Mouse (Mus musculus): ENCODE measurements around the gene Gemin2. TPM values are rescaled to one million over a fixed set of nuclear protein-coding genes. Genes with fewer than 3 reads are reported as not detected.
"Not testable (repeated sequence)": the region's sequence is repeated elsewhere in the genome, so short reads cannot be mapped to it uniquely, and the experiment has no call there.

Gemin2 gene
- polyA plus RNA-seq (2016; fragmentation: Nextera tagmentation; extraction: Ambion mirVana): 30.1 and 35.6 TPM in 2 replicates

DNA sequence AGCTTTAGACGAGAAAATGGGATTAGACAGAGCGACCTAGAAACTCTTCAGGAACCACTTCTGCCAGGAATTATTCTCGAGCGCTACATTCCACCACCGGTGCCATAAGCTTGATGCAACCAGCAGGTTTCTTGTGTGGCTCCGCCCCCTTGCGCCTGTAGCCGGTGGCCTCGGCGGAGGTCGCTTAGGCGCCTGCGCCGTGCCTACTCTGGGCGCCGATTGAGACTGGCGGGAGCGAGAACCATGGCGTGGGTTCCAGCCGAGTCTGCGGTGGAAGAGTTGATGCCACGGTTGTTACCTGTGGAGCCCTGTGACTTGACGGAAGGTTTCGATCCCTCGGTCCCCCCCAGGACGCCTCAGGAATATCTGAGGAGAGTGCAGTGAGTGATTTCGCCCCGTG, at the start of gene Gemin2:
Gene Gemin2, plus strand, starts transcription at position 160 of the 400 bp plus-strand sequence.
- peak within 1 kb of the TSS; percentile 91 for H3K27ac ChIP-seq
- no peaks in the 10 kb centered on the region for H3K9me3 ChIP-seq
- peak; percentile 96 for DNase-seq (ENCODE audit: low spot score)
- under 1% methylated on average over 28 of the region's 28 CpGs for WGBS
- peaks cover 23% of the 10 kb centered on the region for H3K36me3 ChIP-seq
- H3K4me1 ChIP-seq: peaks cover 6% of the 10 kb centered on the region; the same call in 1 of the 2 replicates
- H3K27me3 ChIP-seq (ENCODE audit: insufficient read depth, poor library complexity, severe bottlenecking): no peaks in the 10 kb centered on the region
- peak within 1 kb of the TSS; percentile 75 for H3K4me3 ChIP-seq

- no peaks in the 10 kb centered on the region for H3K9me3 ChIP-seq
- WGBS: 77% methylated on average over 4 of the region's 4 CpGs
- no peak overlapping the region for H3K27ac ChIP-seq
- no peak overlapping the region for H3K4me3 ChIP-seq
- DNase-seq (ENCODE audit: low spot score): no peak
- H3K27me3 ChIP-seq (ENCODE audit: insufficient read depth, poor library complexity, severe bottlenecking): no peaks in the 10 kb centered on the region
- peaks cover 53% of the 10 kb centered on the region for H3K36me3 ChIP-seq
- peaks cover 10% of the 10 kb centered on the region; the same call in 1 of the 2 replicates for H3K4me1 ChIP-seq
These were observed 48.6 kb upstream of the Gemin2 start for GRCm38 (mm10) chr12:58964583-58964982.

DNA sequence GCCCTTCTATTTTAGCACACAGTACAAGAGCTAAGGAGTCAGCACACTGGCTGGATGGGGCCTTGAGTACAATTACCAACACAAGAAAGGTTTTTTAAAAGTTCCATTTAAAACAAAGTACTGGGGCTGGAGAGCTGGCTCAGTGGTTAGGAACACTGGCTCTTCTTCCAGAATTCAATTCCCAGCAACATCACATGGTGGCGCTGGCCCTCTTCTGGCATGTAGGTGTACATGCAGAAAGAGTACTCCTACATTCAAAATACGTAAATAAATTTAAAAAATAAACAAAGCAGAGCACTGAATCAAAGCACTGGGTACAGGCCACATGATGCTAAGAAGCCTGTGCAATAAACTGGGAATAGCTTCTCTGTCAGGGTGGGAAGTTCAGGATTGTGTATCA, 36.2 kb upstream of the Gemin2 start:
- Histone ChIP-seq H3K9me3 (no peaks in the 10 kb centered on the region), H3K4me3 (no peak overlapping the region), H3K27me3 (ENCODE audit: insufficient read depth, poor library complexity, severe bottlenecking) (no peaks in the 10 kb centered on the region), H3K36me3 (peaks cover 68% of the 10 kb centered on the region), H3K4me1 (no peaks in the 10 kb centered on the region), H3K27ac (no peak overlapping the region)
- no peak for DNase-seq (ENCODE audit: low spot score)
- WGBS: 76% methylated on average over 2 of the region's 2 CpGs

DNA sequence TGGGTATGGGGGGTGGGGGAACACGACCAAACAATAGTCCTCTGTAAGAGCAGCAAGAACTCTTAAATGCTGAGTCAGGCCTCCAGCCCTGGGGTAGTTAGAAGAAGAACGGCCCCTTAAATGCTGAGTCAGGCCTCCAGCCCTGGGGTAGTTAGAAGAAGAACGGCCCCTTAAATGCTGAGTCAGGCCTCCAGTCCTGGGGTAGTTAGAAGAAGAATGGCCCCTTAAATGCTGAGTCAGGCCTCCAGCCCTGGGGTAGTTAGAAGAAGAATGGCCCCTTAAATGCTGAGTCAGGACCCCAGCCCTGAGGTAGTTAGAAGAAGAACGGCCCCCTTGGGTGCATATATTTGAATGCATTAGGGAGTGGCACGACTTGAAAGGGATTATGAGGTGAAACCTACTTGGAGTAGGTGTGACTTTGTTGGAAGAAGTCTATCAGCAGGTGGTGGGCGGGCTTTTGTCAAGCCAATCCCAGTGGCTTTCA, 32.0 kb upstream of the Gemin2 start:
- not testable (repeated sequence) for H3K27ac ChIP-seq; H3K4me1 ChIP-seq; DNase-seq (ENCODE audit: low spot score); H3K27me3 ChIP-seq (ENCODE audit: insufficient read depth, poor library complexity, severe bottlenecking); H3K4me3 ChIP-seq; H3K9me3 ChIP-seq
- WGBS: 65% methylated on average over 6 of the region's 6 CpGs
- peaks cover 80% of the 10 kb centered on the region for H3K36me3 ChIP-seq

DNA sequence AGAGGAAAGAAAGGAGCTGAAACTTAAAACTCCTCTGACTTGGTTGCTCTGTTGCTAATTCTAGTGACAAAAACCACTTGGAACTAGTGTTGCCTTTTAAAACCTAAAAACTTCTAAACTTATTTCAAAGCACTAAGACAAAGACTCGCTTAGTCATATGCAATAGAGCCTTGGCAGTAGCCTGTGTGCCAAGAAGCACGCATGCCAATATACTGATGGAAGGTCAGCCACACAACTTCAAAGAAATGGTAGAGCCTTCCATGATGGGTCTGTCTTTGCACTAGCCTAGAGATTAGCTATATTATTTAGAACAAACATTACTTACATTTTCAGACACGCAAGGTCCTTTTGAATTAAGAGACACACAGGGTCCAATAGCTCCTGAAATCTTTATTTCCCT, 27.4 kb upstream of the Gemin2 start:
- H3K4me3 ChIP-seq: no peak overlapping the region
- WGBS: 92% methylated on average over 3 of the region's 3 CpGs
- peaks cover 87% of the 10 kb centered on the region for H3K36me3 ChIP-seq

GRCm38 (mm10) chr12:59010482-59010881, 2.7 kb upstream of the Gemin2 start:
- no peak for DNase-seq (ENCODE audit: low spot score)
- Histone ChIP-seq H3K27me3 (ENCODE audit: insufficient read depth, poor library complexity, severe bottlenecking) (no peaks in the 10 kb centered on the region), H3K9me3 (no peaks in the 10 kb centered on the region), H3K4me1 (peaks cover 6% of the 10 kb centered on the region; the same call in 1 of the 2 replicates), H3K36me3 (peaks cover 24% of the 10 kb centered on the region), H3K27ac (no peak overlapping the region), H3K4me3 (peak overlapping the region; percentile 75; the same call in 1 of the 2 replicates)
- 76% methylated on average over 2 of the region's 2 CpGs for WGBS

More for the DNA sequence above, 27.4 kb upstream of the Gemin2 start:
- H3K4me1 ChIP-seq: no peaks in the 10 kb centered on the region
- DNase-seq (ENCODE audit: low spot score): no peak
- H3K9me3 ChIP-seq: no peaks in the 10 kb centered on the region
- H3K27me3 ChIP-seq (ENCODE audit: insufficient read depth, poor library complexity, severe bottlenecking): no peaks in the 10 kb centered on the region
- no peak overlapping the region for H3K27ac ChIP-seq

DNA sequence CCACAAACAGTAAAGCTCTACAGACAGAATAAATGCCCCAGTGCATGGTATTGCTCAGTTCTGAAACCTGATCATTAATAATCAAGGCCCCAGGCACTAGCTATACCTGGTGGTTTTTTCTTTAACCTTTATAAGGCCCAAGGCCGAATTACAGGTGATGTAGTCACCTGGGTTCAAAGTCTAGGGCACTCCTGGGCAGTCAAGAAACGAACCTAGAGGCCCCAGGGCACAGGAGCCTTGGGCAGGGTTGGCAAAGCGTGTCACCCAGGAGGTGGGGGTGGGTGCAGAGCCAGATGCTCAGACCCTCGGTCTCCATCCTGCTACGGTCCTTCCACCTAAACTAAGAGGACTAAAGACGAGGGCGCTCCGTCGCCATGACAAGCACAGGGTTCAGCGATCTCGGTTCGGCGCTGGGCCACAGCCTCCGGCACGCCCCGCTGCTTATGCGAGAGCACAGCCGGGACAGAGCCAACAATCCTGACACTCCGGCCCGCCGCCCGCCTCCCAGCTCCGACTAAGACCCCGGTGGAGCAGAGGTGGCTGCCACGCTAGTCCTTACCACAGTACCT, 1.8 kb upstream of the Gemin2 start:
- no peak for DNase-seq (ENCODE audit: low spot score)
- Histone ChIP-seq H3K27ac (peak overlapping the region; percentile 91), H3K36me3 (peaks cover 23% of the 10 kb centered on the region), H3K9me3 (no peaks in the 10 kb centered on the region), H3K4me1 (peaks cover 6% of the 10 kb centered on the region; the same call in 1 of the 2 replicates), H3K4me3 (peak overlapping the region; percentile 75), H3K27me3 (ENCODE audit: insufficient read depth, poor library complexity, severe bottlenecking) (no peaks in the 10 kb centered on the region)
- WGBS: under 1% methylated on average over 25 of the region's 25 CpGs

GRCm38 (mm10) chr12:59011844-59012709, 1.1 kb upstream of the Gemin2 start, which contains the start of gene Sec23a:
TSS of gene Sec23a (minus strand) at chr12:59012017.
- H3K27ac ChIP-seq: peak within 1 kb of the TSS; percentile 91
- peaks cover 19% of the 10 kb centered on the region for H3K36me3 ChIP-seq
- under 1% methylated on average over 48 of the region's 48 CpGs for WGBS
- H3K4me1 ChIP-seq: peaks cover 6% of the 10 kb centered on the region; the same call in 1 of the 2 replicates
- no peaks in the 10 kb centered on the region for H3K9me3 ChIP-seq
- DNase-seq (ENCODE audit: low spot score): peak; percentile 99
- no peaks in the 10 kb centered on the region for H3K27me3 ChIP-seq (ENCODE audit: insufficient read depth, poor library complexity, severe bottlenecking)
- peak within 1 kb of the TSS; percentile 75 for H3K4me3 ChIP-seq

DNA sequence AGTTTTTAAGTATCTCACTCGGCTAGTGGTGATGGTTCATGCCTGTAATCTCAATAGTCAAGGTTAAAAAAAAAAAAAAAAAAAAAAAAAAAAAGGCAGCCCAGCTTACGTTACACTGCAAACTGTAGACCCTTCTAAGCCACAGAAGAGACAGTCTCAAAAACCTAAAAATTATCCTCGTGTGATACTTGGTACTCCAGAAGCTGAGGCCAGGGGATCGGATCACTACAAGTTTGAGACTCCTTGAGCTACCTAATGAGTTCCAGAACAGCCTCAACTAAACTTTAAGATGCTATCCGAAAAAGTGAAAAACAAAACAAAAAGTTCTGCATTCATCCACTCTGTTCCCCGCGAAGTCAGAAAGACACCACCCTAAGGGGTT, 492 bp upstream of the Gemin2 start:
- peaks cover 6% of the 10 kb centered on the region; the same call in 1 of the 2 replicates for H3K4me1 ChIP-seq
- 4% methylated on average over 7 of the region's 7 CpGs for WGBS
- DNase-seq (ENCODE audit: low spot score): no peak
- no peaks in the 10 kb centered on the region for H3K27me3 ChIP-seq (ENCODE audit: insufficient read depth, poor library complexity, severe bottlenecking)
- no peaks in the 10 kb centered on the region for H3K9me3 ChIP-seq
- peak overlapping the region; percentile 75 for H3K4me3 ChIP-seq
- peaks cover 22% of the 10 kb centered on the region for H3K36me3 ChIP-seq
- H3K27ac ChIP-seq: peak overlapping the region; percentile 91

DNA sequence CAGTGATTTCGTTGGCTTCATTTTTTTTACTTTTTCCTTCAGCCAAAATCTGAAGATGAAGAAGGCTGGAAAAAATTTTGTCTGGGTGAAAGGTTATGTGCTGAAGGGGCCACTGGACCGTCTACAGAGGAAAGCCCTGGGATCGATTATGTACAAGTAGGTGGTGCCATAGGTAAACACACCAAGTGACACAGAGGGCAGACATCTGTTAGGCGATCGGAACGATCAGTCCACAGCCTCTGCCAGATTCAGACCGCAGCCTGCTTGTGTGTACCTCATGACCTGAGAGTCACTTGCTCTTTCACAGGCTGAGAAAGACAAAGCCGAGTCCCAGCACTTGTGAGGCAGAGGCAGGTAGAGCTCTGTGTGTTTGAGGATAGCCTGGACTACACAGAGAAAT, 4.8 kb downstream of the Gemin2 start:
- Histone ChIP-seq H3K36me3 (peaks cover 63% of the 10 kb centered on the region), H3K9me3 (no peaks in the 10 kb centered on the region), H3K4me1 (no peaks in the 10 kb centered on the region; the same call in 1 of the 2 replicates), H3K27ac (no peak overlapping the region), H3K4me3 (no peak overlapping the region), H3K27me3 (ENCODE audit: insufficient read depth, poor library complexity, severe bottlenecking) (no peaks in the 10 kb centered on the region)
- 89% methylated on average over 8 of the region's 8 CpGs for WGBS
- DNase-seq (ENCODE audit: low spot score): no peak

DNA sequence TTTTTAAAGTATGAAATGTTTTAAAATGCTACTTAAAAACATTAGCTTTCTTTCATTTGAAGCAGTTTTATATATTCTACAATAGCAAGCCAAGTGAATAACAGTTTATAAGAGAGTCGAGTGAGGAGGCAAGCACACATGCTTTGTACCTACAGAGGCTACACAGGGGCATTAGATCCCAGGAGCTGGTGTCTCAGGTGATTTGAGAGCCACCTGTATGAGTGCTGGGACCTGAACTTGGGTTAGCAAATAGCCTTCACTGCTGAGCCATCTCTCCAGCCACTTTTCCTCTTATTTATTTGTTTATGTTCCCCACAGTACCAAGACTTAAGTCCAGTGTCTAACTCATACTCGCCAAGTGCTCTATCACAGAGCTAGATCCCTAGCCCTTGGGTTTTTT, 6.7 kb downstream of the Gemin2 start:
- H3K4me3 ChIP-seq: no peak overlapping the region

DNA sequence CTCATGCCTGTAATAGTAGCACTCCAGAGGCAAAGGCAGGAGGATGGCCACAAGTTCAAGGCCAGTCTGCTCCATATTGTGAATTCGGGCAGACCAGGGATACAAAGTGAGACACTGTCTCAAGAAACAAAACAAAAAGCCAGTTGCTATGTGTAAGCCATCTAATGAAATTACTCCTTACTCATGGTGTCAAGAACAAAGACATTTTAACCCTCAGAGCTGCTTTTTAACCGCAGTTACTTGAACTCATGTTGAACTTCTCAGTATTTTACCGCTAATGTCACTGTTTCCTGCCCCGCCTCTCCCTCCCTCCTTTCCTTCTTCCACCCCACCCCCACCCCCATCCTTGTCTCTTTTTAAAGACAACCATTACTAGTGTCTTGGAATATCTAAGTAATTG, 8.1 kb downstream of the Gemin2 start:
- Histone ChIP-seq H3K9me3 (no peaks in the 10 kb centered on the region), H3K27ac (no peak overlapping the region), H3K4me1 (no peaks in the 10 kb centered on the region), H3K36me3 (peaks cover 81% of the 10 kb centered on the region), H3K4me3 (no peak overlapping the region), H3K27me3 (ENCODE audit: insufficient read depth, poor library complexity, severe bottlenecking) (no peaks in the 10 kb centered on the region)
- no peak for DNase-seq (ENCODE audit: low spot score)
- 88% methylated on average over 4 of the region's 4 CpGs for WGBS

More for the DNA sequence above, 6.7 kb downstream of the Gemin2 start:
- Histone ChIP-seq H3K36me3 (peaks cover 79% of the 10 kb centered on the region), H3K27ac (no peak overlapping the region), H3K9me3 (no peaks in the 10 kb centered on the region), H3K27me3 (ENCODE audit: insufficient read depth, poor library complexity, severe bottlenecking) (no peaks in the 10 kb centered on the region), H3K4me1 (no peaks in the 10 kb centered on the region)
- no peak for DNase-seq (ENCODE audit: low spot score)
- 88% methylated on average over 2 of the region's 2 CpGs for WGBS

DNA sequence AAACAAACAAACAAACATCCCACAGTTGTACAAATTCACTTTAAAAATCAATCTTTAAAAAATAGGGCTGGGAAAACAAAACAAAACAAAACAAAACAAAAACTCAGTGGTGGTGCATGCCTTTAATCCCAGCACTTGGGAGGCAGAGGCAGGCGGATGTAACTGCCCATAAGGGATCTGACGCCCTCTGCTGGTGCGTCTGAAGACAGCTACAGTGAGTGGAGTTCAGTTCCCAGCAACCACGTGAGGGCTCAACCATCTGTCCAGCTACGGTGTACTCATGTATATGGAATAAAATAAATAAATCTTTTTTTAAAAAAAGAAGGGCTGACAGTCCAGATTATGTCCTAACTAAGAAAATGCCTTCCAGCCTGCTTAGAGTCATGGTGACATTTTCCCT, 18.9 kb downstream of the Gemin2 start:
- H3K4me1 ChIP-seq: no peaks in the 10 kb centered on the region
- peaks cover 17% of the 10 kb centered on the region for H3K36me3 ChIP-seq
- no peak for DNase-seq (ENCODE audit: low spot score)
- WGBS: 61% methylated on average over 5 of the region's 5 CpGs
- H3K4me3 ChIP-seq: no peak overlapping the region
- no peak overlapping the region for H3K27ac ChIP-seq
- H3K9me3 ChIP-seq: no peaks in the 10 kb centered on the region
- no peaks in the 10 kb centered on the region for H3K27me3 ChIP-seq (ENCODE audit: insufficient read depth, poor library complexity, severe bottlenecking)
